Mouse (Mus musculus) forebrain, embryonic 11.5 days (tissue): ENCODE results near the gene Sowaha. TPM values are rescaled to one million over a fixed set of nuclear protein-coding genes. Genes with fewer than 3 reads are reported as not detected.

Experiments used
- ATAC-seq: fragments of 200-750 bp; cut with Nextera tagmentation; replicated peaks from 2 replicates; pipeline ENCODE4 v1.8.0; 2017; ENCODE audit warnings: moderate TSS enrichment; ENCODE audit not compliant: low FRiP score
- DNase-seq: peaks from one replicate; pipeline ENCODE4 v3.0.0-alpha.2; 2017; ENCODE audit warnings: low spot score
- H3K27ac ChIP-seq: fragments of 300-500 bp; sonication (generic); 2 replicates; pipeline ENCODE4 v1.5.1; 2014; ENCODE audit warnings: low read depth, low read length
- H3K27me3 ChIP-seq: fragments of 300-500 bp; sonication (generic); 2 replicates; pipeline ENCODE4 v1.6.1; 2014; ENCODE audit warnings: mild to moderate bottlenecking, low read length, mixed read lengths; ENCODE audit not compliant: control insufficient read depth, insufficient read depth
- H3K36me3 ChIP-seq: fragments of 300-500 bp; sonication (generic); 2 replicates; pipeline ENCODE4 v1.6.1; 2014; ENCODE audit warnings: mild to moderate bottlenecking, low read length, moderate library complexity, mixed read lengths; ENCODE audit not compliant: control insufficient read depth, insufficient read depth
- H3K4me1 ChIP-seq: fragments of 300-500 bp; sonication (generic); replicated peaks from 2 replicates; pipeline ENCODE4 v1.6.1; 2014; ENCODE audit warnings: low read length, mixed read lengths; ENCODE audit not compliant: control insufficient read depth, insufficient read depth
- H3K4me2 ChIP-seq: fragments of 300-500 bp; sonication (generic); 2 replicates; pipeline ENCODE4 v1.6.1; 2014; ENCODE audit warnings: low read depth, mild to moderate bottlenecking, low read length, moderate library complexity, mixed read lengths; ENCODE audit not compliant: severe bottlenecking
- H3K4me3 ChIP-seq: fragments of 300-500 bp; sonication (generic); 2 replicates; pipeline ENCODE4 v1.5.1; 2014; ENCODE audit warnings: low read depth, low read length
- H3K9ac ChIP-seq: fragments of 300-500 bp; sonication (generic); 2 replicates; pipeline ENCODE4 v1.6.1; 2014; ENCODE audit warnings: low read length
- H3K9me3 ChIP-seq: fragments of 300-500 bp; sonication (generic); 2 replicates; pipeline ENCODE4 v1.6.1; 2016; ENCODE audit warnings: low read length, mixed read lengths; ENCODE audit not compliant: control insufficient read depth
- WGBS: fragments of 180-500 bp; shearing (Covaris S2); extraction: QIAGEN DNeasy Blood & Tissue Kit; methylation state at CpG from one replicate; pipeline ENCODE4 v1.1.7; 2014; 5-methylcytosine and 5-hydroxymethylcytosine counted together
- polyA plus RNA-seq: library from polyadenylated mRNA; unstranded; fragments of >200 nt; fragmentation: Nextera tagmentation; extraction: Ambion mirVana; gene quantifications from 2 replicates; pipeline ENCODE4 v1.2.1, GENCODE M21; 2014

Sowaha gene
- polyA plus RNA-seq, 1 experiment from 2014 or later, result 0.77 TPM

- Histone ChIP-seq H3K4me1 (peaks cover 6% of the 10 kb centered on the region), H3K9ac (peak within 1 kb of the TSS; percentile 4; the same call in 1 of the 2 replicates), H3K4me3 (peak within 1 kb of the TSS; percentile 20; the same call in 1 of the 2 replicates), H3K9me3 (no peaks in the 10 kb centered on the region), H3K27ac (no peak within 1 kb of the TSS), H3K36me3 (no peaks in the 10 kb centered on the region), H3K4me2 (peak within 1 kb of the TSS; percentile 50), H3K27me3 (peaks cover 16% of the 10 kb centered on the region)
- 3% methylated on average over 29 of the region's 29 CpGs for WGBS
- DNase-seq (peak; percentile 95), ATAC-seq (peak; percentile 80)
Observed at GRCm38 (mm10) chr11:53469968-53470695, 9.9 kb downstream of the Sowaha start, which contains the start of gene Gm9837. TSS of gene Gm9837 (minus strand) at chr11:53470479.

GRCm38 (mm10) chr11:53469294-53469967 is 10.6 kb downstream of the Sowaha start:
- H3K4me2 ChIP-seq, result peak overlapping the region; percentile 50; the same call in 1 of the 2 replicates
- H3K36me3 ChIP-seq, result no peaks in the 10 kb centered on the region
- H3K4me1 ChIP-seq, result peaks cover 6% of the 10 kb centered on the region
- 32% methylated on average over 16 of the region's 16 CpGs for WGBS
- peaks cover 3% of the 10 kb centered on the region; the same call in 1 of the 2 replicates for H3K9me3 ChIP-seq
- DNase-seq (no peak), ATAC-seq (no peak)
- no peak overlapping the region for H3K9ac ChIP-seq
- H3K4me3 ChIP-seq, result no peak overlapping the region
- peaks cover 23% of the 10 kb centered on the region for H3K27me3 ChIP-seq
- no peak overlapping the region for H3K27ac ChIP-seq

- Histone ChIP-seq H3K4me2 (peak overlapping the region; percentile 55), H3K9ac (peak overlapping the region; percentile 52), H3K4me1 (peaks cover 16% of the 10 kb centered on the region), H3K36me3 (no peaks in the 10 kb centered on the region), H3K4me3 (peak overlapping the region; percentile 21), H3K27ac (no peak overlapping the region), H3K9me3 (peaks cover 5% of the 10 kb centered on the region; the same call in 1 of the 2 replicates), H3K27me3 (peaks cover 50% of the 10 kb centered on the region)
- WGBS, result 4% methylated on average over 40 of the region's 40 CpGs
- peak; percentile 47 for ATAC-seq
- DNase-seq, result peak; percentile 92
Observed at GRCm38 (mm10) chr11:53466231-53466971, 13.7 kb downstream of the Sowaha start.

GRCm38 (mm10) chr11:53463551-53464424 is 16.3 kb downstream of the Sowaha start:
- no peak for ATAC-seq
- H3K36me3 ChIP-seq, result no peaks in the 10 kb centered on the region
- peaks cover 12% of the 10 kb centered on the region; the same call in 1 of the 2 replicates for H3K4me1 ChIP-seq
- H3K27ac ChIP-seq, result no peak overlapping the region
- H3K4me2 ChIP-seq, result peak overlapping the region; percentile 85
- peak overlapping the region; percentile 38 for H3K4me3 ChIP-seq
- peak overlapping the region; percentile 37; the same call in 1 of the 2 replicates for H3K9ac ChIP-seq
- peak; percentile 73 for DNase-seq
- 5% methylated on average over 55 of the region's 55 CpGs for WGBS
- peaks cover 50% of the 10 kb centered on the region for H3K27me3 ChIP-seq
- peaks cover 5% of the 10 kb centered on the region; the same call in 1 of the 2 replicates for H3K9me3 ChIP-seq

GRCm38 (mm10) chr11:53461727-53462126 is 18.3 kb downstream of the Sowaha start:
- WGBS, result 14% methylated on average over 5 of the region's 5 CpGs
- ATAC-seq, result no peak
- no peak overlapping the region for H3K4me2 ChIP-seq
- peaks cover 14% of the 10 kb centered on the region; the same call in 1 of the 2 replicates for H3K4me1 ChIP-seq
- H3K27me3 ChIP-seq, result peaks cover 64% of the 10 kb centered on the region
- no peak overlapping the region for H3K9ac ChIP-seq
- H3K27ac ChIP-seq, result no peak overlapping the region
- no peak for DNase-seq
- peaks cover 5% of the 10 kb centered on the region; the same call in 1 of the 2 replicates for H3K9me3 ChIP-seq
- no peaks in the 10 kb centered on the region for H3K36me3 ChIP-seq
- no peak overlapping the region for H3K4me3 ChIP-seq

GRCm38 (mm10) chr11:53460192-53460591 is 19.9 kb downstream of the Sowaha start:
- 77% methylated on average over 3 of the region's 3 CpGs for WGBS
- H3K36me3 ChIP-seq, result no peaks in the 10 kb centered on the region
- no peak overlapping the region for H3K4me3 ChIP-seq
- DNase-seq (no peak), ATAC-seq (no peak)
- peaks cover 55% of the 10 kb centered on the region for H3K27me3 ChIP-seq
- no peak overlapping the region for H3K9ac ChIP-seq
- H3K4me1 ChIP-seq, result peaks cover 12% of the 10 kb centered on the region; the same call in 1 of the 2 replicates
- peaks cover 5% of the 10 kb centered on the region; the same call in 1 of the 2 replicates for H3K9me3 ChIP-seq
- H3K27ac ChIP-seq, result no peak overlapping the region
- H3K4me2 ChIP-seq, result no peak overlapping the region

GRCm38 (mm10) chr11:53458996-53459395 is 21.1 kb downstream of the Sowaha start:
- H3K36me3 ChIP-seq, result no peaks in the 10 kb centered on the region
- H3K27ac ChIP-seq, result no peak overlapping the region
- no peak overlapping the region for H3K4me3 ChIP-seq
- no peak overlapping the region for H3K4me2 ChIP-seq
- H3K27me3 ChIP-seq, result peaks cover 45% of the 10 kb centered on the region
- no peak for ATAC-seq
- WGBS, result 56% methylated on average over 3 of the region's 3 CpGs
- H3K9me3 ChIP-seq, result no peaks in the 10 kb centered on the region
- no peak overlapping the region for H3K9ac ChIP-seq
- no peak for DNase-seq
- peaks cover 12% of the 10 kb centered on the region; the same call in 1 of the 2 replicates for H3K4me1 ChIP-seq
